In the genomic region with DNA sequence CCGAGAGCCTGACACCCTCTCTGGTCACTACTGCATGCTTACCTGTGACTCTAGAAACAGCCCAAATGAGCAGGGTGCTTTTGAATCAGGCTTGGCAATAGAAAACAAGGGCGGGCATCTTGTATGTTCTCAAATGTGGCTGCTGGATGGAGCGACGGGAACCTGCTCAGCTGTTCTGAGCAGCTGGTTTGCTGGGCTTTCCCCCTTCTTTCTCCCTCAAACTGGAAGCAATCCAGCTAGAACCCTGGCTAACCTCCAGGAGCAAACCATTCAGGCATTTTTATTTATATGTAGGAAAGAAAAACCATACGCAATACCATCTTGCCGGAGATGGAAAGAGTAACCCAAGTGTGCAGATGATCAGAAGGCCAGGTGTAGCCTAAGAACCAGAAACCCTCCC, we compare ENCODE assay signal across 23 mouse cellular contexts.
DNase-seq lines count a peak whose midpoint lies in the region; ATAC-seq and TF ChIP-seq lines count a peak whose summit lies in the region.
"Had no signal": no experiment of that assay in that cellular context is flagged by ENCODE, and none has a peak within 500 bp of the region (broad histone marks: within the 10 kb centered on the region; RNA-seq: fewer than 3 reads in every experiment).

No protein-coding gene starts in this region.

- WGBS in forebrain, embryonic 16.5 days = 53% methylated on average over 6 of the region's 6 CpGs
- 74% methylated on average over 6 of the region's 6 CpGs for WGBS in forebrain, embryonic 13.5 days
- 60% methylated on average over 6 of the region's 6 CpGs for WGBS in limb, embryonic 14.5 days
- WGBS in limb, embryonic 10.5 days = 90% methylated on average over 6 of the region's 6 CpGs

- H3K27ac ChIP-seq in forebrain, embryonic 16.5 days (ENCODE audit: low read length) = peak overlapping the region; percentile 17; the same call in 1 of the 2 replicates
- H3K27ac ChIP-seq in forebrain, embryonic 13.5 days = no peak overlapping the region
- H3K27ac ChIP-seq in limb, embryonic 14.5 days (replicated peaks; ENCODE audit: low read depth, low read length) = no peak overlapping the region
- no peak overlapping the region for H3K27ac ChIP-seq in limb, embryonic 10.5 days
- H3K27ac ChIP-seq: heart, embryonic 13.5 days; hindbrain, embryonic 14.5 days; kidney, postnatal 0 days; left cerebral cortex, adult 2 months; limb, embryonic 12.5 days; liver, embryonic 12.5 days had no signal

- H3K9ac ChIP-seq in forebrain, embryonic 16.5 days (replicated peaks; ENCODE audit: low read depth, low read length) = no peak overlapping the region
- H3K9ac ChIP-seq in forebrain, embryonic 13.5 days = no peak overlapping the region
- no peak overlapping the region for H3K9ac ChIP-seq in limb, embryonic 14.5 days (ENCODE audit: low read depth, low read length, severe bottlenecking)
- H3K9ac ChIP-seq: heart, embryonic 13.5 days; hindbrain, embryonic 14.5 days; limb, embryonic 12.5 days; liver, embryonic 12.5 days had no signal

- H3K9me3 ChIP-seq in forebrain, embryonic 16.5 days (ENCODE audit: control insufficient read depth, low read length) = no peaks in the 10 kb centered on the region
- H3K9me3 ChIP-seq in forebrain, embryonic 13.5 days (replicated peaks) = no peaks in the 10 kb centered on the region
- H3K9me3 ChIP-seq in limb, embryonic 14.5 days (ENCODE audit: control insufficient read depth, low read length) = no peaks in the 10 kb centered on the region
- H3K9me3 ChIP-seq in limb, embryonic 10.5 days (replicated peaks) = no peaks in the 10 kb centered on the region
- H3K9me3 ChIP-seq: heart, embryonic 13.5 days; limb, embryonic 12.5 days; liver, embryonic 12.5 days had no signal

- ATAC-seq in forebrain, embryonic 16.5 days = no peak
- ATAC-seq in forebrain, embryonic 13.5 days = no peak
- ATAC-seq in limb, embryonic 14.5 days (ENCODE audit: low FRiP score, low read depth) = no peak
- ATAC-seq: liver, embryonic 12.5 days had no signal

- no peak overlapping the region for H3K4me3 ChIP-seq in forebrain, embryonic 16.5 days (replicated peaks; ENCODE audit: low read length)
- no peak overlapping the region for H3K4me3 ChIP-seq in forebrain, embryonic 13.5 days
- no peak overlapping the region for H3K4me3 ChIP-seq in limb, embryonic 14.5 days (replicated peaks; ENCODE audit: low read length)
- H3K4me3 ChIP-seq in limb, embryonic 10.5 days = no peak overlapping the region
- H3K4me3 ChIP-seq: heart, embryonic 13.5 days; left cerebral cortex, adult 2 months; limb, embryonic 12.5 days; liver, embryonic 12.5 days had no signal

- no peak for TF ChIP-seq POLR2A in limb, embryonic 14.5 days (IDR thresholded peaks at IDR 0.05; ENCODE audit: borderline replicate concordance, extremely low read depth, insufficient read depth, insufficient read length)
- no peak for TF ChIP-seq POLR2A in brain, embryonic 14.5 days (IDR thresholded peaks at IDR 0.05; ENCODE audit: borderline replicate concordance, extremely low read depth, insufficient read depth, insufficient read length, poor library complexity, severe bottlenecking)

- no peak for TF ChIP-seq CTCF in brain, embryonic 14.5 days (IDR thresholded peaks at IDR 0.05; ENCODE audit: borderline replicate concordance, extremely low read depth, insufficient read depth, insufficient read length)

- peaks cover 5% of the 10 kb centered on the region; the same call in 1 of the 2 replicates for H3K4me1 ChIP-seq in forebrain, embryonic 16.5 days (replicated peaks; ENCODE audit: control insufficient read depth, insufficient read depth, low read length)
- H3K4me1 ChIP-seq in forebrain, embryonic 13.5 days = no peaks in the 10 kb centered on the region
- no peaks in the 10 kb centered on the region for H3K4me1 ChIP-seq in limb, embryonic 14.5 days (ENCODE audit: control insufficient read depth, insufficient read depth, low read length)
- no peaks in the 10 kb centered on the region; the same call in 1 of the 2 replicates for H3K4me1 ChIP-seq in limb, embryonic 10.5 days
- H3K4me1 ChIP-seq: heart, embryonic 13.5 days; limb, embryonic 12.5 days; liver, embryonic 12.5 days had no signal

- H3K4me2 ChIP-seq in forebrain, embryonic 16.5 days (ENCODE audit: low read length) = no peak overlapping the region
- no peak overlapping the region for H3K4me2 ChIP-seq in forebrain, embryonic 13.5 days
- no peak overlapping the region for H3K4me2 ChIP-seq in limb, embryonic 14.5 days (replicated peaks; ENCODE audit: low read depth, low read length, severe bottlenecking)
- H3K4me2 ChIP-seq: heart, embryonic 13.5 days; hindbrain, embryonic 14.5 days; limb, embryonic 12.5 days; liver, embryonic 12.5 days had no signal

- H3K36me3 ChIP-seq in forebrain, embryonic 16.5 days (ENCODE audit: control insufficient read depth, insufficient read depth) = no peaks in the 10 kb centered on the region
- no peaks in the 10 kb centered on the region for H3K36me3 ChIP-seq in forebrain, embryonic 13.5 days (ENCODE audit: poor library complexity, severe bottlenecking)
- no peaks in the 10 kb centered on the region for H3K36me3 ChIP-seq in limb, embryonic 14.5 days (ENCODE audit: control insufficient read depth, insufficient read depth, low read length)
- H3K36me3 ChIP-seq in limb, embryonic 10.5 days = no peaks in the 10 kb centered on the region
- H3K36me3 ChIP-seq: heart, embryonic 13.5 days; limb, embryonic 12.5 days; liver, embryonic 12.5 days had no signal

- no peaks in the 10 kb centered on the region for H3K27me3 ChIP-seq in forebrain, embryonic 16.5 days (replicated peaks; ENCODE audit: control insufficient read depth, insufficient read depth, low read length)
- H3K27me3 ChIP-seq in forebrain, embryonic 13.5 days = no peaks in the 10 kb centered on the region
- H3K27me3 ChIP-seq in limb, embryonic 14.5 days (ENCODE audit: control insufficient read depth, insufficient read depth, low read length) = no peaks in the 10 kb centered on the region
- H3K27me3 ChIP-seq in limb, embryonic 10.5 days (ENCODE audit: low read depth, poor library complexity, severe bottlenecking) = no peaks in the 10 kb centered on the region
- H3K27me3 ChIP-seq: limb, embryonic 12.5 days had no signal

- DNase-seq in cerebellum, adult 11-12 months = peak; percentile 26
- DNase-seq in cerebellum, postnatal 25 days = no peak
- DNase-seq in limb, embryonic 14.5 days (ENCODE audit: low spot score) = peak; percentile 57
- DNase-seq in limb, embryonic 10.5 days (ENCODE audit: low spot score) = no peak
- DNase-seq in brain, embryonic 14.5 days (ENCODE audit: low read depth) = peak; percentile 61
- DNase-seq: adrenal gland, postnatal 14 days; gastrocnemius, postnatal 14 days; heart, adult 11 months; heart, postnatal 14 days; kidney, adult 2 months; layer of hippocampus, adult 9-11 months; lung, adult 18-20 months; midbrain, embryonic 14.5 days; thymus, adult 18-20 months; thymus, postnatal 36 days had no signal

Comparison
In these comparisons a context has a peak if more than half of its experiments do, and no peak if none do; other contexts are left out.
1. DNase-seq: peak in cerebellum, adult 11-12 months (single experiment), limb, embryonic 14.5 days (single experiment) and brain, embryonic 14.5 days (single experiment); none in cerebellum, postnatal 25 days (0 of 2) and limb, embryonic 10.5 days (single experiment).